Mouse (Mus musculus): ENCODE data around the gene Chmp6. TPM values are rescaled to one million over a fixed set of nuclear protein-coding genes. Genes with fewer than 3 reads are reported as not detected.
A peak's percentile ranks its signal among the peaks of the same experiment; 100 is the strongest.

The Chmp6 gene
- total and polyA plus RNA-seq, 3 experiments: 58.3 to 76.7 TPM; not detected in 1

GRCm38 (mm10) chr11:119942727-119943427, 29.6 kb downstream of the Chmp6 start, which contains the start of gene Baiap2 (continued):
- TF ChIP-seq JUND (IDR thresholded peaks at IDR 0.05; ENCODE audit: low read depth, low read length) (no peak), MAZ (IDR thresholded peaks at IDR 0.05; ENCODE audit: low read depth, low read length) (peak; percentile 81), ZNF384 (IDR thresholded peaks at IDR 0.05; ENCODE audit: low read depth, low read length) (no peak), MYB (IDR thresholded peaks at IDR 0.05; ENCODE audit: low read depth, low read length) (no peak), BHLHE40 (IDR thresholded peaks at IDR 0.05; ENCODE audit: borderline replicate concordance, low read depth, low read length) (no peak), POLR2A (IDR thresholded peaks at IDR 0.05; ENCODE audit: control insufficient read depth in 1 of 2, insufficient read depth in 1 of 2, low read depth in 1 of 2, low read length in 2 of 2, poor library complexity in 1 of 2) (peak; percentile 99 to 100)

DNA sequence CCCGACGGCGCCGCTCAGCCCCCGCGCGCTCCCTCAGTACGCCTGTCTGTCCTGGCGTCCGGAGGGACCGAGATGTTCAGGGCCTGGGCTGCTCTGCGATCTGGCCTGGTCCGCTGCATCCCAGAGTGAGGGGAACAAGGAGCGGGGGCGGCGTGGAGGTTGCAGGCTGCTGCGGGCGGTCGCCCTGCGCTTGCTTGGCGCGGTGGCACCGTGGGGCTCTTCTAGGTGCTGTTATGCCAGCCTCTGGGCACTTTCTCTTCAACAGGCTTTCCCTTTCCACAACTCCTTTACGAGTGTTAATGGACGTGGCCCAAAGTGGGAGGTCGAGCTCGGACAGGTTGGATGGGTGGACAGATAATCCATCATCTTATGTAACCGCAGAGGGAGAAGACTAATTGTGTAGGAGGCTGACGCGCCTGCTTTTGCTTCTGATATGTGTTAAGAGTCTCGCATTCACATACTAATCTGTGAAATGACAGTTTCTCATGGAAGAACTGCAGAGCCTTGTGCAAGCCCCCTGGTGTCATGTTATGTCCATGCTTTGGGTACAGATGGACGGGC, 30.3 kb downstream of the Chmp6 start:
- Histone ChIP-seq H3K4me1 (ENCODE audit: control insufficient read depth in 1 of 2, insufficient read depth in 2 of 2, low read length in 2 of 2) (peaks cover 6 to 23% of the 10 kb centered on the region in 2 experiments; a peak in 3 of 4 replicates), H3K27ac (ENCODE audit: control insufficient read depth, low read depth, low read length) (peak overlapping the region; percentile 32)

DNA sequence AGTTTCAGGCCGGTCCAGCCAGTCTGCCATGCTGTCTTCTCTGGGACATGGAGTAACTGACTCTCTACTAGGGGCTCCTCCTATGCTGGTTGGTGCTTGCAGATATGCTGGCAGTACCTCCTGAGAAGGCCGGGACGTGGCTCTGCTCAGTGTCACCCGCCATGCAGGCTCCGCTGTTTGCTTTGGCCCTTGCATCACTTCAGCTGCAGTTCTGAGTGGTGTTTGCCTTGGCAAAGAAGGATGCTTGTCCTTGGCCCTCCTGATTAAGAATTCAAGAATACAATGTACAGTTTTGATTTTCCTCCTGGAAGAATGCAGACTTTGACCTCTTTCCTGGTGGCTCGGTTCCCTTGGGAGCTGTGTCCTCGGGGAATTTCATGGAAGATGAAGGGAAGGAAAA, 32.1 kb downstream of the Chmp6 start:
- Histone ChIP-seq H3K27me3 (ENCODE audit: control insufficient read depth in 1 of 2, insufficient read depth in 2 of 2, low read length in 2 of 2) (no peaks in the 10 kb centered on the region), H3K79me2 (ENCODE audit: control insufficient read depth, insufficient read depth, low read length, poor library complexity) (peaks cover 29% of the 10 kb centered on the region), H3K9me3 (replicated peaks; ENCODE audit: insufficient read depth, low read length) (no peaks in the 10 kb centered on the region), H3K9ac (ENCODE audit: control insufficient read depth, low read depth, low read length, poor library complexity, severe bottlenecking) (no peak overlapping the region), H3K4me1 (ENCODE audit: control insufficient read depth in 1 of 2, insufficient read depth in 2 of 2, low read length in 2 of 2) (peaks cover 6 to 23% of the 10 kb centered on the region in 2 experiments; a peak in 3 of 4 replicates), H3K4me3 (ENCODE audit: control insufficient read depth in 1 of 2, insufficient read depth in 1 of 2, low read depth in 2 of 2, low read length in 2 of 2) (no peak overlapping the region), H3K36me3 (ENCODE audit: control insufficient read depth in 1 of 2, insufficient read depth in 2 of 2, low read length in 2 of 2) (peaks cover 0 to 15% of the 10 kb centered on the region in 2 experiments; a peak in 2 of 4 replicates), H3K27ac (ENCODE audit: control insufficient read depth, low read depth, low read length) (no peak overlapping the region)
- DNase-seq (ENCODE audit: low read depth, low spot score): no peak
- TF ChIP-seq MYC (IDR thresholded peaks at IDR 0.05; ENCODE audit: low read depth, low read length): no peak
- no peak for TF ChIP-seq POLR2AphosphoS5 (IDR thresholded peaks at IDR 0.05; ENCODE audit: borderline replicate concordance, low read depth, low read length)

More for the DNA sequence above, 30.3 kb downstream of the Chmp6 start:
- Histone ChIP-seq H3K9me3 (replicated peaks; ENCODE audit: insufficient read depth, low read length) (no peaks in the 10 kb centered on the region), H3K79me2 (ENCODE audit: control insufficient read depth, insufficient read depth, low read length, poor library complexity) (peaks cover 24% of the 10 kb centered on the region), H3K9ac (ENCODE audit: control insufficient read depth, low read depth, low read length, poor library complexity, severe bottlenecking) (peak overlapping the region; percentile 74), H3K4me3 (ENCODE audit: control insufficient read depth in 1 of 2, insufficient read depth in 1 of 2, low read depth in 2 of 2, low read length in 2 of 2) (peak overlapping the region; percentile 63 to 78), H3K36me3 (ENCODE audit: control insufficient read depth in 1 of 2, insufficient read depth in 2 of 2, low read length in 2 of 2) (peaks cover 0 to 15% of the 10 kb centered on the region in 2 experiments; a peak in 2 of 4 replicates), H3K27me3 (ENCODE audit: control insufficient read depth in 1 of 2, insufficient read depth in 2 of 2, low read length in 2 of 2) (no peaks in the 10 kb centered on the region)
- no peak for TF ChIP-seq POLR2AphosphoS5 (IDR thresholded peaks at IDR 0.05; ENCODE audit: borderline replicate concordance, low read depth, low read length)
- TF ChIP-seq MAX (IDR thresholded peaks at IDR 0.05; ENCODE audit: low read length): peak; percentile 26; the same call in 1 of the 2 replicates
- TF ChIP-seq TCF12 (IDR thresholded peaks at IDR 0.05; ENCODE audit: low read depth, low read length): no peak
- TF ChIP-seq TAL1 (IDR thresholded peaks at IDR 0.05; ENCODE audit: low read length): no peak
- TF ChIP-seq NRF1 (IDR thresholded peaks at IDR 0.05; ENCODE audit: insufficient read depth, low read depth, low read length, poor library complexity, severe bottlenecking): 0 out of 2 replicates have a peak, but pooled peaks have one; percentile 21
- DNase-seq (ENCODE audit: low read depth, low spot score): peak; percentile 77
